Mouse (Mus musculus) forebrain, embryonic 15.5 days (tissue): ENCODE data around the gene Speg. TPM values are rescaled to one million over a fixed set of nuclear protein-coding genes. Genes with fewer than 3 reads are reported as not detected.
A peak's percentile ranks its signal among the peaks of the same experiment; 100 is the strongest.

ENCODE experiments used
- ATAC-seq: fragments of 200-750 bp; cut with Nextera tagmentation; replicated peaks from 2 replicates; pipeline ENCODE4 v1.8.0; 2017; ENCODE audit warnings: mild to moderate bottlenecking, moderate TSS enrichment, moderate library complexity
- H3K27ac ChIP-seq: fragments of 300-500 bp; sonication (generic); replicated peaks from 2 replicates; pipeline ENCODE4 v1.5.1; 2015; ENCODE audit warnings: mild to moderate bottlenecking, inconsistent platforms
- H3K27me3 ChIP-seq: fragments of 300-500 bp; sonication (generic); 2 replicates; pipeline ENCODE4 v1.6.1; 2015; ENCODE audit warnings: inconsistent platforms
- H3K36me3 ChIP-seq: fragments of 300-500 bp; sonication (generic); 2 replicates; pipeline ENCODE4 v1.6.1; 2015; ENCODE audit warnings: mild to moderate bottlenecking, inconsistent platforms
- H3K4me1 ChIP-seq: fragments of 300-500 bp; sonication (generic); 2 replicates; pipeline ENCODE4 v1.6.1; 2015; ENCODE audit warnings: inconsistent platforms
- H3K4me2 ChIP-seq: fragments of 300-500 bp; sonication (generic); replicated peaks from 2 replicates; pipeline ENCODE4 v1.6.1; 2015; ENCODE audit warnings: mild to moderate bottlenecking, inconsistent platforms
- H3K4me3 ChIP-seq: fragments of 300-500 bp; sonication (generic); 2 replicates; pipeline ENCODE4 v1.5.1; 2015; ENCODE audit warnings: mild to moderate bottlenecking, inconsistent platforms
- H3K9ac ChIP-seq: fragments of 300-500 bp; sonication (generic); replicated peaks from 2 replicates; pipeline ENCODE4 v1.6.1; 2015; ENCODE audit warnings: mild to moderate bottlenecking, inconsistent platforms
- H3K9me3 ChIP-seq: fragments of 300-500 bp; sonication (generic); 2 replicates; pipeline ENCODE4 v1.6.1; 2016; ENCODE audit warnings: inconsistent platforms
- WGBS: fragments of 180-500 bp; shearing (Covaris S2); methylation state at CpG from one replicate; pipeline ENCODE4 v1.1.7; 2015; ENCODE audit warnings: mixed read lengths; 5-methylcytosine and 5-hydroxymethylcytosine counted together
- polyA plus RNA-seq: library from polyadenylated mRNA; unstranded; fragments of >200 nt; fragmentation: Nextera tagmentation; extraction: Ambion mirVana; gene quantifications from 2 replicates; pipeline ENCODE4 v1.2.1, GENCODE M21; 2015

Gene Speg
- polyA plus RNA-seq, 1 experiment from 2014 or later = 11.4 TPM

GRCm38 (mm10) chr1:75386149-75386548 is 11.1 kb downstream of the Speg start:
- Histone ChIP-seq H3K4me1 (peaks cover 52% of the 10 kb centered on the region), H3K9me3 (no peaks in the 10 kb centered on the region), H3K4me3 (no peak overlapping the region), H3K4me2 (peak overlapping the region; percentile 21), H3K27me3 (peaks cover 39% of the 10 kb centered on the region), H3K36me3 (no peaks in the 10 kb centered on the region), H3K27ac (no peak overlapping the region), H3K9ac (no peak overlapping the region)
- 34% methylated on average over 4 of the region's 4 CpGs for WGBS
- ATAC-seq = 0 out of 2 replicates have a peak, but pooled peaks have one; percentile 6

GRCm38 (mm10) chr1:75387469-75387928 is 12.4 kb downstream of the Speg start:
- ATAC-seq = no peak
- peak overlapping the region; percentile 54; the same call in 1 of the 2 replicates for H3K4me2 ChIP-seq
- no peaks in the 10 kb centered on the region for H3K36me3 ChIP-seq
- peak overlapping the region; percentile 31 for H3K4me3 ChIP-seq
- H3K27me3 ChIP-seq = peaks cover 39% of the 10 kb centered on the region
- H3K9ac ChIP-seq = peak overlapping the region; percentile 37
- H3K4me1 ChIP-seq = peaks cover 45% of the 10 kb centered on the region
- no peaks in the 10 kb centered on the region for H3K9me3 ChIP-seq
- WGBS = 14% methylated on average over 7 of the region's 7 CpGs
- no peak overlapping the region for H3K27ac ChIP-seq

GRCm38 (mm10) chr1:75387929-75388897 is 13.1 kb downstream of the Speg start:
- H3K36me3 ChIP-seq = no peaks in the 10 kb centered on the region
- peak overlapping the region; percentile 37 for H3K9ac ChIP-seq
- ATAC-seq = peak; percentile 11; the same call in 1 of the 2 replicates
- H3K4me1 ChIP-seq = peaks cover 46% of the 10 kb centered on the region
- no peaks in the 10 kb centered on the region for H3K9me3 ChIP-seq
- WGBS = 3% methylated on average over 94 of the region's 94 CpGs
- H3K27me3 ChIP-seq = peaks cover 39% of the 10 kb centered on the region
- peak overlapping the region; percentile 31 for H3K4me3 ChIP-seq
- H3K4me2 ChIP-seq = peak overlapping the region; percentile 54
- no peak overlapping the region for H3K27ac ChIP-seq

GRCm38 (mm10) chr1:75388898-75389515 is 13.9 kb downstream of the Speg start:
- H3K4me1 ChIP-seq = peaks cover 54% of the 10 kb centered on the region
- no peak overlapping the region for H3K9ac ChIP-seq
- peak overlapping the region; percentile 31 for H3K4me3 ChIP-seq
- no peak for ATAC-seq
- H3K9me3 ChIP-seq = no peaks in the 10 kb centered on the region
- H3K4me2 ChIP-seq = peak overlapping the region; percentile 54
- H3K27me3 ChIP-seq = peaks cover 39% of the 10 kb centered on the region
- WGBS = 22% methylated on average over 23 of the region's 23 CpGs
- no peaks in the 10 kb centered on the region for H3K36me3 ChIP-seq
- no peak overlapping the region for H3K27ac ChIP-seq

DNA sequence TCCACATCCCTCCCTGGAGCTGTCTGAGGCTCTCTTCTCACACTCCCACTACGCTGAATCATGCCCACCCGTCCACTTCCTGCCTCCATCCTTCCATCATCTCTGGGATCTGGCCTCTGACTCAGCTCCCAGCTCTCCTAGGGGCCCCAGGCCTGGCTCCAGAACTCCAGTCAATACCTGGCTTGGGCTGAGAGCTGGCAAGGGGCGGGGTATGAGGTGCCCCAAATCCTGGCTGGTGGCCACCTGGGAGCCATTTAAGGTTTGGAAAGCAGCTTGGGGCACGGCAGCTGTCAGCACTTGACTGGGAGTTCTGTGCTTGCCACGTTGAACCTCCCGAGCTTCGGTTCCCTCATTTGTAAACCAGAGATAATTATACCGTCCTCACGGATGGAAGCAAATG is 18.0 kb downstream of the Speg start:
- 36% methylated on average over 9 of the region's 9 CpGs for WGBS
- Histone ChIP-seq H3K4me3 (no peak overlapping the region), H3K4me1 (peaks cover 24% of the 10 kb centered on the region), H3K27me3 (peaks cover 21% of the 10 kb centered on the region), H3K4me2 (no peak overlapping the region), H3K36me3 (no peaks in the 10 kb centered on the region), H3K9ac (no peak overlapping the region), H3K27ac (peak overlapping the region; percentile 69), H3K9me3 (no peaks in the 10 kb centered on the region)
- ATAC-seq = peak; percentile 39

DNA sequence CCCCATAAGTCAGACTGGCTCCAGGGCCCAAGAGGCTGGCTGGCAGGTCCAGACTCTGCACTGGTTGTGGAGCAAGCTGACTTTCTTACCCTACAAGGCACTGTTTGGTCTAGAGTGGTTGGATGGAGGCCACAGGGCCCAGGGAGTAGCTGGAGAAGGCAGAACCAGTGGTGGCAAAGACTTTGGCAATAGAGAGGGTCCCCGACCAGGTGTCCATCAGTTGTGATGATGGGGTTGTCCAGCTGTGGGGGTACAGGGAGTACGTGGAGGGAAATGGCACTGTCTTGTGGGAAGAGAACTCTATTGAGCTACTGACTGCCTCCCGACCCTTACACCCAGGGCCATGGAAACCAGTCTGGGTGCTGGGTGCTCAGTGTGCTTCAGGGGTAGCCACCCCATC is 18.7 kb downstream of the Speg start:
- no peak overlapping the region for H3K4me3 ChIP-seq
- peaks cover 18% of the 10 kb centered on the region for H3K4me1 ChIP-seq
- H3K4me2 ChIP-seq = no peak overlapping the region
- no peaks in the 10 kb centered on the region for H3K36me3 ChIP-seq
- WGBS = 89% methylated on average over 3 of the region's 3 CpGs
- ATAC-seq = no peak
- peak overlapping the region; percentile 69 for H3K27ac ChIP-seq
- H3K9ac ChIP-seq = no peak overlapping the region
- no peaks in the 10 kb centered on the region for H3K9me3 ChIP-seq
- peaks cover 14% of the 10 kb centered on the region for H3K27me3 ChIP-seq

GRCm38 (mm10) chr1:75398761-75399402 is 23.8 kb downstream of the Speg start:
- H3K4me3 ChIP-seq = no peak overlapping the region
- no peak overlapping the region for H3K4me2 ChIP-seq
- no peaks in the 10 kb centered on the region for H3K27me3 ChIP-seq
- peaks cover 20% of the 10 kb centered on the region for H3K4me1 ChIP-seq
- WGBS = 13% methylated on average over 9 of the region's 9 CpGs
- H3K9me3 ChIP-seq = no peaks in the 10 kb centered on the region
- H3K27ac ChIP-seq = no peak overlapping the region
- peaks cover 7% of the 10 kb centered on the region; the same call in 1 of the 2 replicates for H3K36me3 ChIP-seq
- H3K9ac ChIP-seq = no peak overlapping the region
- ATAC-seq = peak; percentile 51; the same call in 1 of the 2 replicates

GRCm38 (mm10) chr1:75399755-75400492 is 24.8 kb downstream of the Speg start:
- Histone ChIP-seq H3K9ac (0 out of 2 replicates have a peak overlapping the region, but pooled peaks have one; percentile 17), H3K4me1 (peaks cover 18% of the 10 kb centered on the region), H3K27me3 (no peaks in the 10 kb centered on the region), H3K4me3 (no peak overlapping the region), H3K27ac (no peak overlapping the region; the same call in 1 of the 2 replicates), H3K9me3 (no peaks in the 10 kb centered on the region), H3K36me3 (peaks cover 7% of the 10 kb centered on the region; the same call in 1 of the 2 replicates), H3K4me2 (peak overlapping the region; percentile 11; the same call in 1 of the 2 replicates)
- 10% methylated on average over 15 of the region's 15 CpGs for WGBS
- ATAC-seq = peak; percentile 76

DNA sequence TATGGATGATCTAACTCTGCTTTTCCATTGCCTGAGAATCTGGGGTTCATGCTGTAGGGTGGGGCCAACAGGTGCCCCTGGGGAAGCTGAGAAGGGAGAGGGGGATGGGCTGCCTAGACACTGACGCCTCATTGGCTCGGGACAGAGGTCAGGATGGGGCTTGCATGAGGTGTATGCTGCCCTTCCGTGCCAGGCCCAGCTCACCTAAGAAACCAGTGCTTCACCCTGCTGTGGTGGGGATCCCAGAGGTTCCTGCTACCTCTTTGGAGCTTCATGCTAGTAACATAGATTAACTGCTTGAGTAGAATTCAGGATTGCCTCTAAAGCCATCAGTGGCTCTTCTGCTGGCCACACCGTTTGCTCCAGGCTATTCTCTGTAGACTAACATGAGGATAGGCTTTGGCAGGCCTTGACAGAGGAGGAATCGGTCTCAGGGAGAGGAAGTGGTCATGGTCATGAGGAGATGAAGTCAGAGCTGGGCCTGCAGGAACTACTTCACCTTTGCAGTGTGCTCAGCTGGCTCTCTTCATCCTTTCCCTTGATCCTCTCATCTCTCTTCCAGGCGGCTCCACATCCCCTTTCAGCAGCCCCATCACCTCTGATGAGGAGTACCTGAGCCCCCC is 25.5 kb downstream of the Speg start:
- H3K36me3 ChIP-seq = peaks cover 7% of the 10 kb centered on the region; the same call in 1 of the 2 replicates
- no peaks in the 10 kb centered on the region for H3K9me3 ChIP-seq
- no peak overlapping the region for H3K27ac ChIP-seq
- H3K4me3 ChIP-seq = no peak overlapping the region
- no peak for ATAC-seq
- 40% methylated on average over 6 of the region's 6 CpGs for WGBS
- no peaks in the 10 kb centered on the region for H3K27me3 ChIP-seq
- peaks cover 18% of the 10 kb centered on the region for H3K4me1 ChIP-seq
- H3K4me2 ChIP-seq = 0 out of 2 replicates have a peak overlapping the region, but pooled peaks have one; percentile 11
- no peak overlapping the region for H3K9ac ChIP-seq

DNA sequence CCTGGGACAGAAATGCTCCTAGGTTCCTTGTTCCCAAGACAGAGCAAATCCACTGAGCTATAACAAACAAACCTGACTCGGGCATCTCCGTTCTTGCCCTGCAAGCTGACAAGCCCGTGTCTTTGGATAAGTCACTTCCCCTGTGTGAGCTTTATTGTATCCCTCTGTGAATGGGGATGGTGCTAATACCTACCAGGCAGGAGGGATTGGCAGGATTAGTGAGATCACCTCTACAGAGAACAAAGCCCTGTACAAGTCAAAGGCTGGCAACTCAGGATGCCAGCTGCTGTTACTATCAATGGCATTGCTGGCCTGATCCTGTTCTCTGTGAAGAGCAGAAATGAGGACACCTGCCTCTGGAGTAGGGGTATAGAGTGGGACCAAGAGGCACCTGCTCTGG is 30.4 kb downstream of the Speg start:
- Histone ChIP-seq H3K4me1 (no peaks in the 10 kb centered on the region), H3K36me3 (peaks cover 7% of the 10 kb centered on the region; the same call in 1 of the 2 replicates), H3K27me3 (no peaks in the 10 kb centered on the region), H3K9ac (no peak overlapping the region), H3K27ac (no peak overlapping the region), H3K4me2 (no peak overlapping the region), H3K9me3 (no peaks in the 10 kb centered on the region), H3K4me3 (no peak overlapping the region)
- WGBS = 43% methylated on average over 3 of the region's 3 CpGs
- no peak for ATAC-seq

DNA sequence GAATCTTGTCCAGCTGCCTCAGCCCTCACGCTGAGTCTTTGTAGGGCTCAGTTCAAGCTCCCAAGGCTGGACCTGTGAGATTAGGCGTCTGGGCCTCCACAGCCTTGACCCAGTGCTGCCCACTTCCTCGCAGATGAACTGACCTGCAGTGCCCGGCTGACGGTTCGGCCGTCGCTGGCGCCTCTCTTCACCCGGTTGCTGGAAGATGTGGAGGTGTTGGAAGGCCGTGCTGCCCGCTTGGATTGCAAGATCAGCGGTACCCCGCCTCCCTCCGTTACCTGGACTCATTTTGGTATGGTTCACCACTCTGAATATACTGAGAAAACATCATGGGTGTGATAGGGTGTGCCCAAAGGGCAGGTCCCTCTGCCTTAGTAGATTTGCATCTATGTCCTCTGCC is 31.1 kb downstream of the Speg start:
- H3K4me2 ChIP-seq = no peak overlapping the region
- no peak overlapping the region for H3K27ac ChIP-seq
- peaks cover 7% of the 10 kb centered on the region; the same call in 1 of the 2 replicates for H3K36me3 ChIP-seq
- H3K4me1 ChIP-seq = no peaks in the 10 kb centered on the region
- H3K4me3 ChIP-seq = no peak overlapping the region
- ATAC-seq = no peak
- WGBS = 91% methylated on average over 15 of the region's 15 CpGs
- H3K9ac ChIP-seq = no peak overlapping the region
- no peaks in the 10 kb centered on the region for H3K27me3 ChIP-seq
- no peaks in the 10 kb centered on the region for H3K9me3 ChIP-seq
